8 mouse cellular contexts compared by ENCODE assay signal in the genomic region with DNA sequence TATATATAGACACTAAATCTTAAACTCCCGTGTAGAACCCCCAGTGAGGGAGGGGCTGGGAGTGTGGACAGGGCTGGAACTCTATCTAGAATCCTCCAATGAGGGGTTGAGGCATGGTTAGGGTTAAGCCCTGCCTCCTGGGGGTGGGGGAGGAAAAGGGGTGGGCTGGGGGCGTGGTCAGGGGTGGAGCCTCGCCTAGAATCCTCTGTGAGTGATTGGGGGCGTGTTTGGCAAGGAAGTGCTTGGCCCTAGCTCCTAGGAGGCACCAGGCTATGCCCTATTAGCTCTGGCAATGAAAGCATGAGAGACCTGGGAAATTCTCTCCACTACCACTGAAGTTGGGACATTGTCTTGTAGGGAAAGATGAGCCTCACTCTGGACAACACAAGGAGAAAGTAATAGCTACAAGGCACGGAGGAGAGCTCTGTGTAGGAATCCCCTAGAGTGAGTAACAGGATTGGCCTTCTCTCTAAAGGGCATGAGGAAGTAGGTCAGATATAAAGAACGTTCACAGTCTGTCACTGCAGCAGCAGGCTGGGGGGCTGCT. TPM values are rescaled to one million over a fixed set of nuclear protein-coding genes. Genes with fewer than 3 reads are reported as not detected.
DNase-seq lines count a peak whose midpoint lies in the region; ATAC-seq and TF ChIP-seq lines count a peak whose summit lies in the region.

No protein-coding gene starts in this region.

- DNase-seq in CD4-positive, CD25-positive, alpha-beta regulatory T cell, adult 2 months (ENCODE audit: low read depth, low spot score), result peak; percentile 84
- peak; percentile 91 for DNase-seq in heart, postnatal 4 days

- peak overlapping the region; percentile 39 for H3K4me3 ChIP-seq in bone marrow macrophage, adult 2 months (ENCODE audit: insufficient read depth, low read length)
- peak overlapping the region; percentile 12 for H3K4me3 ChIP-seq in forebrain, embryonic 13.5 days
- peak overlapping the region; percentile 25; the same call in 1 of the 2 replicates for H3K4me3 ChIP-seq in limb, embryonic 13.5 days
- H3K4me3 ChIP-seq in midbrain, embryonic 13.5 days (replicated peaks), result peak overlapping the region; percentile 3; the same call in 1 of the 2 replicates
- peak overlapping the region; percentile 24 for H3K4me3 ChIP-seq in stomach, embryonic 15.5 days (replicated peaks)

- H3K4me1 ChIP-seq in bone marrow macrophage, adult 2 months (ENCODE audit: control insufficient read depth, insufficient read depth, low read length), result peaks cover 36% of the 10 kb centered on the region
- H3K4me1 ChIP-seq in forebrain, embryonic 13.5 days, result peaks cover 31% of the 10 kb centered on the region
- peaks cover 30% of the 10 kb centered on the region for H3K4me1 ChIP-seq in limb, embryonic 13.5 days
- peaks cover 32% of the 10 kb centered on the region for H3K4me1 ChIP-seq in midbrain, embryonic 13.5 days (replicated peaks)
- H3K4me1 ChIP-seq in stomach, embryonic 15.5 days, result peaks cover 28% of the 10 kb centered on the region

- H3K9me3 ChIP-seq in forebrain, embryonic 13.5 days (replicated peaks), result no peaks in the 10 kb centered on the region
- no peaks in the 10 kb centered on the region for H3K9me3 ChIP-seq in limb, embryonic 13.5 days
- no peaks in the 10 kb centered on the region for H3K9me3 ChIP-seq in midbrain, embryonic 13.5 days
- no peaks in the 10 kb centered on the region for H3K9me3 ChIP-seq in stomach, embryonic 15.5 days

- ATAC-seq in CD4-positive, CD25-positive, alpha-beta regulatory T cell, adult 4 months, result no peak
- peak; percentile 32 for ATAC-seq in forebrain, embryonic 13.5 days
- ATAC-seq in limb, embryonic 13.5 days (ENCODE audit: low FRiP score, low read depth), result no peak
- ATAC-seq in midbrain, embryonic 13.5 days, result peak; percentile 22; the same call in 1 of the 2 replicates
- ATAC-seq in stomach, embryonic 15.5 days (ENCODE audit: insufficient read depth, low FRiP score, low read depth), result peak; percentile 65

- no peak overlapping the region for H3K9ac ChIP-seq in forebrain, embryonic 13.5 days
- H3K9ac ChIP-seq in limb, embryonic 13.5 days, result 0 out of 2 replicates have a peak overlapping the region, but pooled peaks have one; percentile 39
- H3K9ac ChIP-seq in midbrain, embryonic 13.5 days (replicated peaks), result no peak overlapping the region
- no peak overlapping the region for H3K9ac ChIP-seq in stomach, embryonic 15.5 days

- TF ChIP-seq CTCF in bone marrow macrophage, adult 2 months (IDR thresholded peaks at IDR 0.05; ENCODE audit: low read depth, low read length), result no peak

- no peak for TF ChIP-seq POLR2A in bone marrow macrophage, adult 2 months (IDR thresholded peaks at IDR 0.05; ENCODE audit: borderline replicate concordance, low read depth, low read length)

- peak overlapping the region; percentile 98 for H3K27ac ChIP-seq in bone marrow macrophage, adult 2 months (ENCODE audit: insufficient read depth, low read depth, low read length)
- no peak overlapping the region for H3K27ac ChIP-seq in forebrain, embryonic 13.5 days
- H3K27ac ChIP-seq in limb, embryonic 13.5 days, result 0 out of 2 replicates have a peak overlapping the region, but pooled peaks have one; percentile 40
- H3K27ac ChIP-seq in midbrain, embryonic 13.5 days, result no peak overlapping the region; the same call in 1 of the 2 replicates
- peak overlapping the region; percentile 90 for H3K27ac ChIP-seq in stomach, embryonic 15.5 days

- WGBS in forebrain, embryonic 13.5 days, result 8% methylated on average over 6 of the region's 6 CpGs
- 7% methylated on average over 6 of the region's 6 CpGs for WGBS in limb, embryonic 13.5 days
- 4% methylated on average over 6 of the region's 6 CpGs for WGBS in midbrain, embryonic 13.5 days
- WGBS in stomach, embryonic 15.5 days, result 3% methylated on average over 6 of the region's 6 CpGs

- H3K27me3 ChIP-seq in forebrain, embryonic 13.5 days, result no peaks in the 10 kb centered on the region
- H3K27me3 ChIP-seq in limb, embryonic 13.5 days, result no peaks in the 10 kb centered on the region
- no peaks in the 10 kb centered on the region for H3K27me3 ChIP-seq in midbrain, embryonic 13.5 days
- no peaks in the 10 kb centered on the region for H3K27me3 ChIP-seq in stomach, embryonic 15.5 days (replicated peaks)

- peak overlapping the region; percentile 38 for H3K4me2 ChIP-seq in forebrain, embryonic 13.5 days
- peak overlapping the region; percentile 50 for H3K4me2 ChIP-seq in limb, embryonic 13.5 days (replicated peaks)
- H3K4me2 ChIP-seq in midbrain, embryonic 13.5 days (replicated peaks), result peak overlapping the region; percentile 32
- peak overlapping the region; percentile 61 for H3K4me2 ChIP-seq in stomach, embryonic 15.5 days

- H3K36me3 ChIP-seq in forebrain, embryonic 13.5 days (ENCODE audit: poor library complexity, severe bottlenecking), result no peaks in the 10 kb centered on the region
- H3K36me3 ChIP-seq in limb, embryonic 13.5 days, result no peaks in the 10 kb centered on the region
- H3K36me3 ChIP-seq in midbrain, embryonic 13.5 days, result no peaks in the 10 kb centered on the region
- H3K36me3 ChIP-seq in stomach, embryonic 15.5 days, result no peaks in the 10 kb centered on the region

RNA-seq across cellular contexts. Expression of a gene that starts 2.9 kb away (rescaled TPM):
- polyA plus RNA-seq in CD4-positive, CD25-positive, alpha-beta regulatory T cell, adult 4 months (2017; shearing (Covaris generic)), result 10 to 100 TPM; 13.4 to 15.5 TPM
- 20.9 and 22.1 TPM in 2 replicates for polyA plus RNA-seq in bone marrow macrophage, adult 2 months (2012; ENCODE audit: insufficient read depth, insufficient read length, missing spikeins)
- polyA plus RNA-seq in forebrain, embryonic 13.5 days (2015; fragmentation: Nextera tagmentation; extraction: Ambion mirVana), result 19.9 and 21.1 TPM in 2 replicates
- 10 to 100 TPM; 75.6 to 76.8 TPM for total RNA-seq in heart, postnatal 4 days (2021)
- 19.2 and 20.2 TPM in 2 replicates for polyA plus RNA-seq in limb, embryonic 13.5 days (2015; fragmentation: Nextera tagmentation; extraction: Ambion mirVana)
- 19.3 and 23.3 TPM in 2 replicates for polyA plus RNA-seq in midbrain, embryonic 13.5 days (2015; fragmentation: Nextera tagmentation; extraction: Ambion mirVana)
- 17.3 and 17.4 TPM in 2 replicates for polyA plus RNA-seq in stomach, embryonic 15.5 days (2015; fragmentation: Nextera tagmentation; extraction: Ambion mirVana)

RNA-seq across cellular contexts. Expression of a gene that starts 10.1 kb away (rescaled TPM):
- polyA plus RNA-seq in CD4-positive, CD25-positive, alpha-beta regulatory T cell, adult 4 months (2017; shearing (Covaris generic)), result 10 to 100 TPM; 26.7 to 29.1 TPM
- 121 and 129 TPM in 2 replicates for polyA plus RNA-seq in bone marrow macrophage, adult 2 months (2012; ENCODE audit: insufficient read depth, insufficient read length, missing spikeins)
- polyA plus RNA-seq in forebrain, embryonic 13.5 days (2015; fragmentation: Nextera tagmentation; extraction: Ambion mirVana), result 80.2 and 82.9 TPM in 2 replicates
- total RNA-seq in heart, postnatal 4 days (2021), result 10 to 100 TPM; 47.8 to 53.8 TPM
- 74.5 and 80.0 TPM in 2 replicates for polyA plus RNA-seq in limb, embryonic 13.5 days (2015; fragmentation: Nextera tagmentation; extraction: Ambion mirVana)
- polyA plus RNA-seq in midbrain, embryonic 13.5 days (2015; fragmentation: Nextera tagmentation; extraction: Ambion mirVana), result 94.5 and 96.3 TPM in 2 replicates
- polyA plus RNA-seq in stomach, embryonic 15.5 days (2015; fragmentation: Nextera tagmentation; extraction: Ambion mirVana), result 76.1 and 82.3 TPM in 2 replicates

RNA-seq across cellular contexts. Expression of a gene that starts 45.8 kb away (rescaled TPM):
- polyA plus RNA-seq in CD4-positive, CD25-positive, alpha-beta regulatory T cell, adult 4 months (2017; shearing (Covaris generic)), result 10 to 100 TPM; 12.3 to 13.2 TPM
- polyA plus RNA-seq in bone marrow macrophage, adult 2 months (2012; ENCODE audit: insufficient read depth, insufficient read length, missing spikeins), result 38.5 and 51.4 TPM in 2 replicates
- 63.5 and 67.3 TPM in 2 replicates for polyA plus RNA-seq in forebrain, embryonic 13.5 days (2015; fragmentation: Nextera tagmentation; extraction: Ambion mirVana)
- 10 to 100 TPM; 46.0 to 51.7 TPM for total RNA-seq in heart, postnatal 4 days (2021)
- polyA plus RNA-seq in limb, embryonic 13.5 days (2015; fragmentation: Nextera tagmentation; extraction: Ambion mirVana), result 73.0 and 77.4 TPM in 2 replicates
- 64.1 and 64.9 TPM in 2 replicates for polyA plus RNA-seq in midbrain, embryonic 13.5 days (2015; fragmentation: Nextera tagmentation; extraction: Ambion mirVana)
- polyA plus RNA-seq in stomach, embryonic 15.5 days (2015; fragmentation: Nextera tagmentation; extraction: Ambion mirVana), result 52.6 and 62.0 TPM in 2 replicates

RNA-seq across cellular contexts. Expression of a gene that starts 46.3 kb away (rescaled TPM):
- 100 to 1,000 TPM; 106 to 120 TPM for polyA plus RNA-seq in CD4-positive, CD25-positive, alpha-beta regulatory T cell, adult 4 months (2017; shearing (Covaris generic))
- 117 and 122 TPM in 2 replicates for polyA plus RNA-seq in bone marrow macrophage, adult 2 months (2012; ENCODE audit: insufficient read depth, insufficient read length, missing spikeins)
- 141 and 151 TPM in 2 replicates for polyA plus RNA-seq in forebrain, embryonic 13.5 days (2015; fragmentation: Nextera tagmentation; extraction: Ambion mirVana)
- 10 to 100 TPM; 36.2 to 37.1 TPM for total RNA-seq in heart, postnatal 4 days (2021)
- polyA plus RNA-seq in limb, embryonic 13.5 days (2015; fragmentation: Nextera tagmentation; extraction: Ambion mirVana), result 127 and 128 TPM in 2 replicates
- polyA plus RNA-seq in midbrain, embryonic 13.5 days (2015; fragmentation: Nextera tagmentation; extraction: Ambion mirVana), result 131 and 150 TPM in 2 replicates
- polyA plus RNA-seq in stomach, embryonic 15.5 days (2015; fragmentation: Nextera tagmentation; extraction: Ambion mirVana), result 117 and 118 TPM in 2 replicates

RNA-seq across cellular contexts. Expression of a gene that starts 50.2 kb away (rescaled TPM):
- polyA plus RNA-seq in CD4-positive, CD25-positive, alpha-beta regulatory T cell, adult 4 months (2017; shearing (Covaris generic)), result 100 to 1,000 TPM in 1 of 2 experiments, 10 to 100 TPM in 1; 89.2 to 116 TPM
- 11.0 and 25.2 TPM in 2 replicates for polyA plus RNA-seq in bone marrow macrophage, adult 2 months (2012; ENCODE audit: insufficient read depth, insufficient read length, missing spikeins)
- polyA plus RNA-seq in forebrain, embryonic 13.5 days (2015; fragmentation: Nextera tagmentation; extraction: Ambion mirVana), result 24.5 and 26.3 TPM in 2 replicates
- total RNA-seq in heart, postnatal 4 days (2021), result 1 to 10 TPM; 3.2 to 4.6 TPM
- 24.2 and 25.6 TPM in 2 replicates for polyA plus RNA-seq in limb, embryonic 13.5 days (2015; fragmentation: Nextera tagmentation; extraction: Ambion mirVana)
- 37.8 and 39.2 TPM in 2 replicates for polyA plus RNA-seq in midbrain, embryonic 13.5 days (2015; fragmentation: Nextera tagmentation; extraction: Ambion mirVana)
- polyA plus RNA-seq in stomach, embryonic 15.5 days (2015; fragmentation: Nextera tagmentation; extraction: Ambion mirVana), result 27.1 and 32.0 TPM in 2 replicates

Comparison
In these comparisons a context has a peak if more than half of its experiments do, and no peak if none do; other contexts are left out.
1. ATAC-seq: peak in forebrain, embryonic 13.5 days (single experiment), midbrain, embryonic 13.5 days (single experiment) and stomach, embryonic 15.5 days (single experiment); none in CD4-positive, CD25-positive, alpha-beta regulatory T cell, adult 4 months (single experiment) and limb, embryonic 13.5 days (single experiment).
2. H3K27ac ChIP-seq: peak in bone marrow macrophage, adult 2 months (single experiment), limb, embryonic 13.5 days (single experiment) and stomach, embryonic 15.5 days (single experiment); none in forebrain, embryonic 13.5 days (single experiment) and midbrain, embryonic 13.5 days (single experiment).
3. Peak in every context shown above with its lines, with median percentiles within 50 percentile points of each other: H3K4me3 ChIP-seq and H3K4me2 ChIP-seq.